Mouse (Mus musculus) left cerebral cortex, adult 2 months (tissue): ENCODE results near the gene Hist2h2ac. TPM values are rescaled to one million over a fixed set of nuclear protein-coding genes. Genes with fewer than 3 reads are reported as not detected.
A peak's percentile ranks its signal among the peaks of the same experiment; 100 is the strongest.

ENCODE experiments used
- DNase-seq, 2 experiments: peaks; one replicate each; pipeline ENCODE4 v3.0.0; 2021 to 2022; ENCODE audit warnings: low spot score in 2 of 2, mixed read lengths in 1 of 2; ENCODE audit errors: extremely low spot score in 1 of 2
- H3K27ac ChIP-seq: fragments of 200-600 bp; 2 replicates; pipeline ENCODE4 v1.8.1; 2022
- H3K4me3 ChIP-seq: fragments of 200-600 bp; 2 replicates; pipeline ENCODE4 v1.8.1; 2022
- CTCF ChIP-seq: fragments of 200-600 bp; IDR thresholded peaks from 2 replicates; pipeline ENCODE4 v1.8.1; 2022; ENCODE audit warnings: antibody characterized with exemption, mild to moderate bottlenecking, moderate library complexity
- intact Hi-C: fragments of 180-260 bp; cut with DNase I; formaldehyde crosslinking; loops from one replicate; pipeline ENCODE4 v1.15.1; 2025
- total RNA-seq, 2 experiments: library from RNA; stranded (reverse); gene quantifications; 2 replicates each; pipeline ENCODE4 v1.2.3; 2021

The Hist2h2ac gene
- total RNA-seq, 2 experiments from 2014 or later: 20.6 to 30.5 TPM

DNA sequence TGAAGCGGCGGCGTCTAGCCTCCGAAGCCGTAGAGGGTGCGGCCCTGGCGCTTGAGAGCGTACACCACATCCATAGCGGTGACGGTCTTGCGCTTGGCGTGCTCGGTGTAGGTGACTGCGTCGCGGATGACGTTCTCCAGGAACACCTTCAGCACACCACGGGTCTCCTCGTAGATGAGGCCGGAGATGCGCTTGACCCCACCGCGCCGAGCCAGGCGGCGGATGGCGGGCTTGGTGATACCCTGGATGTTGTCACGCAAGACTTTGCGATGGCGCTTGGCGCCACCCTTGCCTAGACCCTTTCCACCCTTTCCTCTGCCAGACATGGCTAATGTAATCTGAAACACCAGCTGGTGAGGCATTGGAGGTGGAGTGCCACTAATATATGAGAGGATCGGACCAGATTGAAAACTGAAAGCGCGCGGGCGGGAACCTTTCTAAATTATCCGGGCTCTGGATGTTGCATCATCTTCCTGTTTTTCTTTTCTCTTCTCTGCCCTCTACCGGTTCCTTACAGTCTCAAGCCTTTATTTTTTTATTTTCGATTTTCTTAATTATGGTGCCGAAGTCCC is 42.4 kb upstream of the Hist2h2ac start, which contains the start of gene Hist2h4:
Gene Hist2h4, minus strand, starts transcription at position 333 of the 572 bp plus-strand sequence.
- Histone ChIP-seq H3K4me3 (peak within 1 kb of the TSS; percentile 83), H3K27ac (peak within 1 kb of the TSS; percentile 94)
- peak; percentile 95 to 96 for DNase-seq
- TF ChIP-seq CTCF: peak; percentile 75
- intact Hi-C loops: loop anchor here (1.0 to 5.0 kb wide), 4 partner anchors 23 to 206 kb away; partner anchors contain the start of genes Hist2h2aa2, Hist2h2ac, Hist2h2be and Vps45

DNA sequence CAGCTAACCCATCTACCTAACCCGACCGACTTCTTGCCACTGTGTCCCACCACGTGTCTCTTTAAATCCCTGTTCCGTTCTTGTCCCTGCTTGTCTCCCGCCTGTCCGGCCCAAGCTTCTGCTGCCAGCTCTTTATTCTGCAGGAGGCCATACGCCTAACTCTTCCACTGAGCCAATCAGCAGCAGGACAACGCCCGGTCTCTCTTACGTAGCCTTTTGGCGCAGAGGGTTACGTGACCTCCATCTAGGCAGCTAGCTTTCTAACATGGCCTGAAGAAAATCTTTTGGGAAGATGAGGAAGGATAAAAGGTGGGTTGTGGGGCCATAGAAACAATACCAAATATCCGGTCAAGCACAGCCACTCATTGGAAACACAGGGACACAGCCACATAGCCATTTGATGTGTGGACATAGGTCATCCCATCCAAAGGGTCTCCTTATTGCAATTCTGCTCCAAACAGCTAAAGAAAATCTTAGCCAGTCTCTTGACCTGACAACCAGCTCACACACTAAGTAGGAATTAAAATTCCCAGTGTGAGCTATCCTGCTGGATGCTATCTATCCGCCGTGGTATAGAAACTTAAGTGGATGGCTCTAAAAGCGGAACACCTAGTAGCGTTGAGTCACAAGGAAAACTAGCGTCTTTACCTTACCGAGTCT is 41.7 kb upstream of the Hist2h2ac start:
- intact Hi-C loops: loop anchor here (1.0 to 5.0 kb wide), 3 partner anchors 42 to 205 kb away; partner anchors contain the start of genes Hist2h2ac, Hist2h2be and Vps45

DNA sequence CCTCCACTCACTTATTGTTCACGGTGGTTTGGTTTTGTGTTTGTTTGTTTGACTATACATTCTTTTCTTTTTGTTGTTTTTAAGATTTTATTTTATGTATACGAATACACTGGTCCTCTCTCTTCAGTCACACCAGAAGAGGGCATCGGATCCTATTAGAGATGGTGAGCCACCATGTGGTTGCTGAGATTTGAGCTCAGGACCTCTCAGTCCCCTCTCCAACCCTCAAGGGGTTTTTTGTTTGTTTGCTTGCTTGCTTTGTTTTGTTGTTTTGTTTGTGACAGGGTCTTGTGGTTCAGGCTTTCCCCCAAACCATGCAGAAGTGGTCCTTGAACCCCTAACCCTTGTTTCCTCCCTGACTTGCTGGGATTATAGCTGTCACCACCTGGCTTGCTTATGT is 40.9 kb upstream of the Hist2h2ac start:
- Histone ChIP-seq H3K4me3 (peak overlapping the region; percentile 83), H3K27ac (peak overlapping the region; percentile 94)
- no peak for DNase-seq
- intact Hi-C loops: loop anchor here (1.0 to 5.0 kb wide), 3 partner anchors 41 to 204 kb away; partner anchors contain the start of genes Hist2h2ac, Hist2h2be and Vps45
- TF ChIP-seq CTCF: peak; percentile 9; the same call in 1 of the 2 replicates

More for the DNA sequence above, 41.7 kb upstream of the Hist2h2ac start:
- TF ChIP-seq CTCF: no peak
- Histone ChIP-seq H3K4me3 (peak overlapping the region; percentile 83), H3K27ac (peak overlapping the region; percentile 94)
- DNase-seq: peak; percentile 72 to 76

DNA sequence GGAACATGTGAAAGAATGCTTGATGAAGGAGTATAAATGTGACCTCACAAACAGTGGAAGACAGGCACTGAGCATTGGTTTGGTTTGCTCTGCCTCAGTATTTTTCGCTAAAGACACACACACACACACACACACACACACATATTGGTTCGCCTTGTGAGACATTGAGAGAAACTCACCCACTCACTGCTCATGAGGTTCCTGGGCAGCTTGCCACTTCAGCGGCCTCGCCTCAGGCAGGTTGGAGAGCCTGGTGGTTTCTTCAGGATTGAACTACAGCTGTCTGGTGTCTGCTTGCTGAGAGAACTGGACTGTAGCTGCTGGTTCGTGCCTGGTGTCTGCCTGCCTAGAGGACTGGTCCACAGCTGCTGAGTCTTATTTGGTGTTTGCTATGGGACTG is 39.5 kb upstream of the Hist2h2ac start:
- H3K4me3 ChIP-seq: no peak overlapping the region
- no peak for DNase-seq
- no peak for TF ChIP-seq CTCF
- intact Hi-C loops: loop anchor here (5.0 kb wide), 1 partner anchor 203 kb away; the partner anchor contains the start of gene Vps45
- H3K27ac ChIP-seq: no peak overlapping the region

DNA sequence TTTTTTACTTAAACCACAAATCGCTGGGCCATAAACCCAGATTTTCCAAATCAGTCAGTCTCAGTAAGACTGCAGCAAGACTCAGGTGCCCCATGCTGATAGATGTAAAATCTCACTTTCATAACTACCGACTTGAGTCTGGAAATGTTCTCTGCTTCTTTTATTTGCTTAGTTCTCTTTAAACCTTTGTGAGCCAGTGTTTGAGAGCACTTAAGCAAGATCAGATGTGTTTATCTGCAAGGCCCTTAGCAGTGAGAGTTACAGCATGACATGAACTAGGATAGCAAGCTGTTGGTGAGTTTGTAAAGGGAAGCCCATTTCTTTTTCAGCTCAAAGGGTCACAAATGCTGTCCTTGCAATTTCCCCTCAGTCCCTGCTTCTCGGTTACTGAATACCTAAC is 36.5 kb upstream of the Hist2h2ac start:
- H3K27ac ChIP-seq: no peak overlapping the region
- TF ChIP-seq CTCF: no peak
- no peak overlapping the region for H3K4me3 ChIP-seq
- intact Hi-C loops: no loop called here
- DNase-seq: no peak

DNA sequence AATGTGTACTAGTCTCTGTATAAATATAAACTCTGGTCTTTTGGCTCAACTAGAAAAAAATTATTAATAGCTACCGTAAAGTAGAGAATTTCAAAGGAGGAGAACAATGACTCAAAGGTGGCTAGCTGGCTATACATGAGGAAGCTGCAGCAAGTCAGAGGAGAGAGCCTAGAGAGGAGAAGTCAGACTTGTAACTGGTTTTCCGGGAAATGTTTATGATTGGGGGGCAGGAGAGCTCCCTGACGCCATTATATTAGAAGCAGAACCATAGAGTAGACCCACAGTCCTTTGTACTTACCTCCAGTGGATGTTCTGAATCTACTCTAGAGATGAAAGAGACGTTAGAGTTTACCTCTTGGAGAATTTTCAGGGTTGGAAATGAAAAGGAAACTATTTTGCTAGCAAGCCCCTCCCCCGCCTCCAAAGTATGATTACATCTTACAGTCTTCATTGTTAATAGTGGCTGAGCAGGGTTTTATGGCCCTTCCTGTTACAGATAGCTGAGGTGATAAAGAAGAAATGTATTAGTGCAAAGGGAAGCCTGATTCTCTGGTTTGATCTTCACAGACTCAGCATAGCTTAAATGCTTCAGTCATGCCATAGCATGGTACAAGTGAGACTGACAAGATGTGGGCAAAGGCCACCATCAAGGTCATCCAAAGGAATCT is 35.4 kb upstream of the Hist2h2ac start:
- intact Hi-C loops: no loop called here
- no peak for TF ChIP-seq CTCF
- H3K27ac ChIP-seq: no peak overlapping the region
- DNase-seq: no peak
- H3K4me3 ChIP-seq: no peak overlapping the region

DNA sequence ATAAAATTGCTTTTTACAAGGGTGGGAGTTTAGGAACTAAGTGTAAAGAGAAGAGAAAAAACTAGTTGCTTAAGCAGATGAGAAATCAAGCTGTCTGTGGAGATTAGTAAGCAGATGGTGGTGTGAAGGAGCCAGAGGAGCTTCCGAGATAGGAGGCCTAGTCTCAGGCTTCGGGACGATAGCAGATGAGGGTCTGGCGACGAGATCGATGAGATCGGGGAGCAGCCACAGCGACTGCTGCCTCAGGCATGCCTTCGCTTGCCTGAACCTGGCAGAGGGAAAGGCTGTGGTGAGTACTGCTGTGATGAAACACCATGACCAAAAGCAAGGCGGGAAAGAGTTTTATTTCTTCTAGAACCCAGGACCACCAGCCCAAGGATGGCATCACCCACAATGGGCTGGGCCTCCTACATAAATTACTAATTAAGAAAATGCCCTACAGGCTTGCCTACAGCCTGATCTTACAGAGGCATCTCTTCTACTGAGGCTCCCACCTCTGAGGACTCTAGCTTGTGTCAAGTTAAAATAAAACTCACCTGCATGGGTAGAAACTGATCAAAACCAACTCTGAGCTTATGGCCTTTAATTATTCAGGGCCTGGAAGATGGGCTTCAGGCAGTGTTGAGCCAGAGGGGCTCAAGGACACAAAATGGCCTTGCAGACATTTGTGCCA is 34.1 kb upstream of the Hist2h2ac start:
- no peak overlapping the region for H3K4me3 ChIP-seq
- no peak overlapping the region for H3K27ac ChIP-seq
- TF ChIP-seq CTCF: no peak
- intact Hi-C loops: no loop called here
- DNase-seq: no peak

DNA sequence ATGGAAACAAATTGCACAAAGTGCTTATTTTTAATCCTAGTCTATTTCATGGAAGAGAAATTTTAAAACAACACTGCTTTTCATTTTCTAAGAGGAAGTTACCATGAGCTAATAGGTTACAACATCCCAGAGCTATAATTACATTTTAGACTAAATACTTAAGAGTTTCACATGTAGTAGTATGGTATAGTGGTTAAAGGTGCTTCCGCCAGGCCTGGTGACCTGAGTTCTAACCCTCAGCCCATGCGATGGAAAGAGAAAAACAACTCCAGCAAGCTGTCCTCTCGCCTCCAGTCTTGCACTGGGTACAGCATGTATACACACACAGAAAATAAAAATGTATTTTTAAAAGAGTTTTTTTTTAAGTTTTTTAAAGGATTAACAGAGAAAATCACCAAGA is 31.1 kb upstream of the Hist2h2ac start:
- TF ChIP-seq CTCF: no peak
- Histone ChIP-seq H3K27ac (no peak overlapping the region), H3K4me3 (no peak overlapping the region)
- no peak for DNase-seq
- intact Hi-C loops: no loop called here

DNA sequence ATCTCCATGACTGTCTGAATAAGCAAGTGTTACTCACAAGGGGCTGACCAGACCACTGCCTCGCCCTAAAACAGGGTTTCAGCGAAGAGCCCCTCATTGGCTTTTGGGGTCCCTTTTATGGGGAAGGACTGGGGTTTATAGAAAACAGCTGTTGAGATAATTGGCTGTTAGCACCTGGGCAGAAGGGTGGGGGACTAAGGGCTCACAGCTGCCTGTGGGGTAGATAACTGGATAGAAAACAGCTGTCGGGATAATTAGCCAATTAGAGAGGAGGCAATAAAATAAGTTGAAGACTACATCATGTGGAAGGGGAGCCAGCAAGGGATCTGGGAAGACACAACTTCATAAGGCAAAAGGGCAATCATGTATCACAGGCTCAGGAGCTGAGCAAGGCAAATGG is 30.2 kb upstream of the Hist2h2ac start:
- intact Hi-C loops: no loop called here

DNA sequence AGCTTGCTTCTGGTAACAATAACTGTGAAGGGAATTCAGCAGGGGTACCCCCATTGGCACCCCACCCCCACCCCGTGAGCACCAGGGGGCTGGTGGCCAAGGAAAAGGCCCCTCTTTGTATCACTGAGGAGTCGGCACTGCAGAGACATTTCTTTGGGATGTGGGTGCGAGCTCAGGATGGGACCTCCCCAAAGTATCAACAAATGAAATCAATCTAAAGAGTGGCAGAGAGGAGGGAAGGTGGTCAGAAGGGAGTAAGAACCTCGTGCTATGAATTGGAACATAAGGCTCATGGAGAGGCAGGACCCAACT is 28.3 kb upstream of the Hist2h2ac start:
- H3K27ac ChIP-seq: no peak overlapping the region
- no peak for DNase-seq

More for the DNA sequence above, 30.2 kb upstream of the Hist2h2ac start:
- no peak overlapping the region for H3K27ac ChIP-seq
- no peak overlapping the region for H3K4me3 ChIP-seq
- TF ChIP-seq CTCF: no peak
- no peak for DNase-seq

DNA sequence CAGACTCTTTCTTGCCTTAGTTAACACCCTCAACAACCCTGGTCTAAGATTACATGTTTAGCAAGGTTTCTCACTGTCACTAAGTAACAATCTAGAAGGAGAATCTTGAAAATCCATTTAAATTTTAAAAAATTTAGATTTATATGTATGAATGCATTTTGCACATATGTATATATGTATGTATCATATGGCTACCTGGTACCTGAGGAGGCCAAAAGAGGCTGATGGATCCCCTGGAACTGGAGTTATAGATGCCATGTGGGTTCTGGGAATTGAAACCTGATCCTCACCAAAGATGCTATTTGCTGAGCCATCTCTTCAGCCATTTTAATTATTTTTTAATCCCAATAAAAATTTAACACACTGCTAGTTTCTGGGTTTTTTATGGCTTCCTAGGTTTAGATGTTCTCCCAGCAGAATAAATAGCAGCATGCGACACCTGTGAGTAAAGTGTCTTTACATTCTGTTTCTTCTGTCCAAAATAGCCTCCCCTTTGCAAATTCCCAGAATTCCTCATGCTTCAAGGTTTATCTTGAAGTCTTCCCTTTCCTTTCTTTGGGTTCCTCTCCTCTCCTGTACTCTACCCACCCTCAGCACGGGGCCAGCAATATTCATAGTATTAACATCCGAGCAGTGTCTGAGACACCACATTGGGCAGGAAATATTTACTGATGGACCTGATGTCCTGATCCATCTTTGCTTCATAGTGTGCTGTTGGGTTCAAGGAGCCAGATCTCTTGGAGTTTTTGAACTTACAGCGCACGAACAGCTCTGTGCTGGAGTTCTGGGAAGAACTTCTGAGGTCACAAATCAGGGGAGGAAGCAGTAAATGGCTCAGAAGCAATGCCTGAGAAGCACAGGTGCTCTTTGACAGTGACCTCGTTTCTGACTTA is 27.7 kb upstream of the Hist2h2ac start:
- no peak for TF ChIP-seq CTCF
- no peak for DNase-seq
- Histone ChIP-seq H3K4me3 (no peak overlapping the region), H3K27ac (no peak overlapping the region)
- intact Hi-C loops: no loop called here

More for the DNA sequence above, 28.3 kb upstream of the Hist2h2ac start:
- intact Hi-C loops: no loop called here
- no peak for TF ChIP-seq CTCF
- no peak overlapping the region for H3K4me3 ChIP-seq
